Mouse (Mus musculus) adrenal gland (tissue): ENCODE data around the gene Unc119.

Source experiments
- intact Hi-C: fragments of 180-260 bp; cut with DNase I; formaldehyde crosslinking; loops from one replicate; pipeline ENCODE4 v1.15.1; 2025

Unc119 gene

DNA sequence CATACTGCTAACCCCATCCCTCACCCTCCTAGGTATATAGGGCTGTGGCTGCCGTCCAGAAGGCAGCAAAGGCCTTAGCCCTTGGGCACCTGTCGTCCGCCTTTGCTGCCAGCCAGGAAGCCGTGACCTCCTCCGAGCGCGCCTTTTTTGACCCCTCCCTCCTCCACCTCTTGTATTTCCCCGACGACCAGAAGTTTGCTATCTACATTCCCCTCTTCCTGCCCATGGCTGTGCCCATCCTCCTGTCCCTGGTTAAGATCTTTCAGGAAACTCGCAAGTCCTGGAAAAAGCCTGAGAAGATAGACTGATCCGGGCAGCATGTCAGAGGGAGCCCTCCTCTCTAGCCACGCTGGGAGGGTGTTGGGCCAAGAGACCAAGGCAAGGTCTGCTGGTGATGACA is 1.6 kb upstream of the Unc119 start:
- intact Hi-C loops: no loop called here

DNA sequence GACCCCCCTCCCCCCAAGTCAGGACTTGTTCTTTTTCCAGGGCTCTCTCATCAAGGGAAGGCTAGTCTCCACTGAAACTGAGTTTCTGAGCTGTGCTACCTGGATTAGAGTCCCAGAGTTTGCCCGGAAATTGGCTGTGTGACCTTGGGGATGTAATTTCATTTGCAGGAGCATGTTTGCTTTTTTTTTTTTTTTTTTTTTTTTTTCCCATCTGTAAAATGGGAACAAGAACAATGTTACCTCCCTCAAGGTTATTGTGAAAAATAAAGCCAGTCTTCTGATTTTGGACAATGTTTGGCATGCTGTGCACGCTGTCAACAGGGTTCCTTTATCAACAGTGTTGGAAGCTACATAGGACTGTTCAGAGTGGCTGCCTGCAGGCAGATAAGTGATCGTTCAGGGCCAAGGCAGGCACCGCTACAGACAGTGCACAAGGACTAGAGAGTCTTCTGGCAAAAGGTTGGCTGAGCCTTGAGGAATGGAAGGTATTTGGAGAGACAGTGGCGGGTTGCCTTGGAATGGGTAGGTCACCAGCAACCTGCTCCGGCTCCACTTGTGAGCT is 1.1 kb downstream of the Unc119 start:
- intact Hi-C loops: no loop called here

DNA sequence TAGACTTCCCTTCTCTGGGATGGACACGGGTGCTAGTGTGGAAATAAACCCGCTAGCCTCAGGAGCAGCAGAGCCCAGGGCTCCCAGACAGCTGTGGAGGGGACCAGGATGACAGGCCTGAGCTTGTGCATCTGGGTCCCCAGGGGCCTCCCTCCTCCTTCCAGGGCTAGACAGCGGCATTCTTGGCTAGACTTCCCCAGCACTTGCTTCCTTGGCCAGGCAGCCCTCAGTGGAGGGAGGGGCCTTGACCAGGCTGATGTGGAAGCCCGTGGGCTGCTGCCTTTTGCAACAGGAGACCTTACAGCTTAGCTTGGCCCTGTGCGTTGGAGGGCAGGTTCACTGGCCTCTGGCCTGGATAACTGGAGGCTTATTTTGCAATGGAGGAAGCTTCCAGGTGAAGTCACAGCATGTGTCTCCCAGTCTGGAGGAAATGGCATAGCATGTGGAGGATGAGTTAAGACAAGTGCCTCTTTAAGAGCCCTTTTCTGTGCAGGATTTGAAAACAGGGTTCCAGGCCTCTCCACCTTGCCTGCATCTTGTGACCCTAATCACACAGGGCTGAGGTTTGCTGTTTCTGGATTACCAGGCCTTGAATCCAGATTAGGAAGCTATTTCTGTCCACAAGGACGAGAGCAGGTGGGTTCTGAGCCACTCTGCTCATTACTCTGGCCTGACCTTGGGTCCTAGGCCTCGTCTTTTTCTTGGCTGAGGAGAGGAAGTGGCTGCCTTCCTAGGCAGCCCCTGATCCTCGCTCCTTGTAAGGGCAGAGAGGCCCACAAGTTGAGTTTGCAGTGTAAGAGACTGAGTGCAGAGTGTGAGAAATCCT is 1.8 kb downstream of the Unc119 start:
- intact Hi-C loops: loop anchor here (5.0 kb wide), 3 partner anchors 48 to 83 kb away; partner anchors contain the start of gene 2610507B11Rik

DNA sequence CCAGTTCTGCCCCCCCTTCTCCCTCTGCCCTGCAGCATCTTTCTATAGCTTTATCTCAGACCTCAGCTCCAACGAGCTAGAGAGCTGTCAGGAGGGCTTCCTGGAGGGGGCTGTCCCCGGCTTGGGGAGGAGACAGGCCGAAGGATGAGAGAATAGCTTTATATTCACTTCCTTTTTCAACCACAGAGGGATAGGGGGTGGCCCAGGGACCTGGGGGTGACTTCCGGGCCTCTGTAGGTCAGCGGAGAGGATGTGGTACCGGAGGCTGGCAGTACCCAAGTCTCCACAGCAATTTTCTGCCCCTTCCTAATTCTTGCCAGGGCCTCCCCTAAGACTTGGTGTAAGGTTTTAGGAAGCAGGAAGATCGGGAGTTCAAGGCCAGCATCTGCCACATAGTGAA is 2.5 kb downstream of the Unc119 start:
- intact Hi-C loops: loop anchor here (5.0 kb wide), 3 partner anchors 48 to 84 kb away; partner anchors contain the start of gene 2610507B11Rik

DNA sequence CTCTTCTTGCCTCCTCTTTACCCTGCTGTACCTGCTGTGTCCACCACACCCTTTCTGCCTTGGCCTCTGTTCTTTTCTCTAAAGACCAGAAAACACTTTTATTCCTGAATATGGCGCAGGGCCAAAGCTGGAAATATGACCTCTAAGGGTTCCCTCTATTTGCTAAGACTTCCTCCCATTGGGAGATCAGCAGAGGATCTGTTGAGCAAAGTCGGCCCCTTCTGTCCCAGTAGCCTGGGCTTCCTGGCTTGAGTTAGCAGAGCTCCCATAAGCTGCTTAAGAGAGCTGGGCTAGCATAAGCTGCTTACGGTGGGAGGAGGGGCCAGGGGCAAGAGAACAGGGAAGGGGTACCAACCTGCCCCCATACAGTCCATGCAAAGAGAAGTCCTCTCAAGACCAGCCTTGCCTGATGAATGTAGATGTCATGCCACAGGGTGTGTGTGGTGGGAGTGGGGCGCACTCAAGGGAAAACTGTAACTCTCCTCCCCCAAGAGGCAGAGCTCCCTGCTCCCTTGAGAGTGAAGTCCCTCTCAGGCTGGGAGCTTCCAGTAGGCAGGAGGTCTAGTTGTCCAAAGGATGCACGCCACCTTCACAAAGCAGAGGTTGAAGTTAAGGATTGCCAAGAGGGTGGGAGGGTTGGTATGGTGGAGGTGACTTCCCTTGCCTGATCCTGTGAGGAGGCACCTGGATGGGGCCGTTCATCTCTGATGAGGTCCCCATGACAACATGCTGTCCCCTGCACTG is 3.2 kb downstream of the Unc119 start:
- intact Hi-C loops: loop anchor here (5.0 kb wide), 3 partner anchors 49 to 84 kb away; partner anchors contain the start of gene 2610507B11Rik

DNA sequence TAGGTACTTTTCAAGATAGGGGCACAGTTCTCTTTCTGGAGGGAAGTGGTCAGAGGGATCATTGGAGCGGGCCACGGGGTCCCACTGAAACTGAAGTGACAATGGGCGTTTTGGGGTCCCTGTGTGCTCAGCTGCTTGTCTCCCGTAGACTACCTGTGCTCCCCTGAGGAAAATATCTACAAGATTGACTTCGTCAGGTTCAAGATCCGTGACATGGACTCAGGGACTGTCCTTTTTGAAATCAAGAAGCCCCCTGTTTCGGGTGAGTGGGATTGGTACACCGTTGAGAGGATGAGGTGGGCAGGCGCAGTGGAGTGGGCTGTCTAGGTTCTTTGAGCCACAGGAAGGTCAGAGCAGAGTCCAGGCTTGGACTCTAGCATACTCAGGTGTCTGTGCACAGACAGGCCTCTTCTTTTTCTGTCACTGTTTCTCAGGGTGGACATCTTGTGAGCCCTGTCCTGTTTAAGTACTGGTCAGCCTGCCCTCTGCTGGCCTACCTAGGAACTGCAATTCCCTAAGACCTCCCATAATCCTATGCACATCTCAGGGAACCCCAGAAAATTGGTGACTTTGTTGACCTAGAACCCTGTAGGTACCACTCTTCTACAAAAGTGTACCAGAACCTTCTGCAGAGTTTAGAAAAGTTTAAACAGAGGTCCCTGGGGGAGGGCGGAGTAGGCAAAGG is 3.9 kb downstream of the Unc119 start:
- intact Hi-C loops: loop anchor here (5.0 kb wide), 3 partner anchors 50 to 85 kb away; partner anchors contain the start of gene 2610507B11Rik

DNA sequence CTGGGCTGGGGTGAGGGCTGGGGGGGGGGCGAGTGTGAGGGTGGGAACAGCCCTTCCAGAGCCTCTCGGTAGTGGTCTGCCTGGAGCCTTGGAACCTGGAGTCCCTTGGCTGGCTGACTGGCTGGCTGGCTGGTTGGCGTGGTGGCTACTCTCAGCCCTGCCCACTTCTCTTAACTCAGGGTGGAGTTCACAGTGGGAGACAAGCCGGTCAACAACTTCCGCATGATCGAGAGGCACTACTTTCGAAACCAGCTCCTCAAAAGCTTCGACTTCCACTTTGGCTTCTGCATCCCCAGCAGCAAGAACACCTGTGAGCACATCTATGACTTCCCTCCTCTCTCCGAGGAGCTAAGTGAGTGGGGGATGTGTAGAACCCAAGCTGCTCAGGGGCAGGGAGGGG is 4.6 kb downstream of the Unc119 start:
- intact Hi-C loops: loop anchor here (5.0 kb wide), 3 partner anchors 51 to 86 kb away; partner anchors contain the start of gene 2610507B11Rik

DNA sequence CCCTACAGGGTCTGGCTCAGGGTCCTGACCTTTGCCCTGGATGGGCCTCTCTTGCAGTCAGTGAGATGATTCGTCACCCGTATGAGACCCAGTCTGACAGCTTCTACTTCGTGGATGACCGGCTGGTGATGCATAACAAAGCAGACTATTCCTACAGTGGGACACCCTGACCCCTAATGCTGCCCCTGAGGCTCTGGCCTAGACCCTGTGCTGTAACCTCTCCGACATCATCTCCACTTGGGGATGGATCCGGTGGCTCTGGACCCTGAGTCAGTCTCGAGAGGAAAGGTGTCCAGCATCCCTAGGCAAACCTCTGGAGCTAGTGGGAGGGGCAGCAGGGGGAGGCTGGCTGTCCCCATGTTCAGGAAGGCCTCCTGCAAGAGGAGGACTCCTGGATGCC is 5.2 kb downstream of the Unc119 start:
- intact Hi-C loops: loop anchor here (5.0 kb wide), 3 partner anchors 51 to 86 kb away; partner anchors contain the start of gene 2610507B11Rik

DNA sequence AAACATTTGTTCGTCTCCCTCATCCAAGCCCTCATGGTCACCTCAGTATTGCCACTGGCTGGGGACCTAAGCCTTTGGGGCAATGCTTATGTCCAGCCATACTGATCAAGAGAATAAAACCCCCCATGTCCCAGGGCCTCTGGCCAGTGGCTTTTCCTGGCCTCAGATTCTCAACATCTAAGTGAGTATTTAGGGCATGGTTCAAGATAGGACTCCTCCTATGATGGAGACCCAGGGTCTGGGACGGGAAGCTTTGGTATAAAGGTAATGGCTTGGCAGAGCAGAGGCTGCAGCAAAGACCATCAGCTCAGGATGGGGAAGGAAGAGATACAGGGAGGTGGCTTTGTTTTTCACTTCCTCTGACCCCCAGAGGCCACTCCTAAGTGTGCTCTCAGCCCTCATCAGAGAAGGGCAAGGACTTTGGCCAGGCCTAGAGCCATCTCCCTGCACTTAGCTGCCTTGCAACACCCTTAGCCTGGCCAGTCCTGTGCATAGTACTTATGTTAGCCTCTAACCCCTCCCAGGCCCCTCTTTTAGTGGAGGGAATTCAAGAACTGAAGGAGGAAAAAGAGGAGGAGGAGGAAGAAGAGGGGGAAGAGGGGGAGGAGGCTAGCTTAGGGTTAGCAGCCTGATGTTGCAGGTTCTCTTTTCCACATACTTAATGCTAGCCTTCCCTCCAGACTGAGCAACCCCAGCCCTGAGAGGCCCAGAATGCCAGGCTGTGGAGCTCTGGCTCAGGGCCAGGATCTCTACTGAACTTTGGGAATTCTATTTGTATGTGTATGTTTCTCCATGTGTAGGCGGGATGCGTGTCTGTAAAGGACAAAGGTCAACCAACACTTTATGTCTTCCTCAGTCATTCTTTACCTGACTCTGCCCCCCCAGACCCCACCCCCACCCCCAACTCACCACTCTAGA is 6.4 kb downstream of the Unc119 start:
- intact Hi-C loops: loop anchor here (5.0 kb wide), 3 partner anchors 52 to 87 kb away; partner anchors contain the start of gene 2610507B11Rik

DNA sequence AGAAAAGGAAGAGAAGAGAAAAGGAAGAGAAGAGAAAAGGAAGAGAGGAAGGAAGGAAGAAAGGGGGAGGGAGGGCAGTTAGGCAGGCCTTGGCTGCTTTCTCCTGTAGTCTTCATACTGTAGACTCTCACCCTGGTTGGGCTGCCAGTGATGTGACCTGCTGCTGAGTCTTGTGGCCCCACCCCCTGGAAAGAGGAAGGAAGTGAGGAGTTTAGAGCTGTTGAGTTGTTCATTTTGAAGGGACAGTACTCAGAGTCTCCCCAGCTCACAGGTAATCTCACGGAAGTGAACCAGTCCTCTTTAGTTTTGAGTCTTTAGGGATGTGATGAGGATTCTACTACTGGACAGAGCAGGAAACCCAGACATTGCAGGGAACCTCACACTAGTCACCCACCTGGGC is 9.8 kb downstream of the Unc119 start:
- intact Hi-C loops: no loop called here

DNA sequence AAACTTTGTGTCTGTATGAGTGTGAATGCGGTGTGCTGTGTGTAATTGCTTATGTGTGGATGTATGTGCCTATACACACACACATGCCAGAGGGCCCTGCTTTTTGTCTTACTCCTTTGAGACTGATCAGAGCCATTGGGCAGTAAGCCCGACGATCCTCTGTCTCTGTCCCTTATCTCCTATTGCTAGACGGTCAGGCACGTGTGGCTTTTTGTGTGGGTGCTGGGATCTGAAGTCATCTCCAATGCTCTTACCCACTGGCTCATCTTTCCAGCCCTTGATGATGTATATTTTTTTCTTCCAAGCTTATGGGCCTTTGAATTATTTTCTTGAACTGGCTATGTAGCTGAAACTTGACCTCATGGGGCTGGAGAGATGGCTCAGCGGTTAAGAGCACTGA is 11.6 kb downstream of the Unc119 start:
- intact Hi-C loops: loop anchor here (5.0 kb wide), 1 partner anchor 97 kb away; no protein-coding TSS in a partner anchor

DNA sequence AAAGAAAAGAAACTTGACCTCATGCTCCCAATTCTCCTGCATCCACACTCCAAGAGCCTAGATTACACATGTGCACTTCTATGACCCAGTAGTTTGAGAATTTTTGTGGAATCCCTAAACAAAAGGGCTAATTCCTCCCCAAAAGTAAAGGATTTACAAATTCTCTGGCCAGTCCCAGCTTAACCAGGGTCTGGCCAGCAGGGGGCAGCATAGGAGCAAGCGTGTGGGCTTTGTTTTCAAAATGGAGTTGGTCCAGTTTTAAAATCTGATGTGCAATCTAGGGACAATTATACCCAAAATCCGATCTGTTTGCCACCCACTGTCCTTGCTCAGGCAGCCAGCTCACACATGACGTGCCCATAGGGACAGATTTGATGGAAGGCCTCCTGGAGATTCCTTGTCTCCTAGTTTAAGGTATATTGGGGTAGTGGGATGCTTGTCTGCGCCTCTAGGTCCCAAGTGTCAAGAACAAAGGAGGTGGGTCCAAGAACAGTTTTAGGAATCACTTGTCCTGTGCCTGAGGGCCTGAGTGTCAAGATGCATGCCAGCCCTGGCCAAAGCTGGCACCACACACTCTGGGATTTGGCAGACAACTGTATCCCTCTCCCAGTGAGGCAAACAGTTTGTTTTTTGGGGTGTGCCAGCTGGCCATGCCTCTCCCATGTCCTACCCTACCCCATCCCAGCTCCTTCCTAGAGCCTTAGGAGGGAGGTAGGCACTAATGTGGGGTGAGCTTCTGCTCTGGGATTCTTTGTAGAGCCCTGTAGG is 12.4 kb downstream of the Unc119 start:
- intact Hi-C loops: loop anchor here (5.0 kb wide), 1 partner anchor 97 kb away; no protein-coding TSS in a partner anchor

DNA sequence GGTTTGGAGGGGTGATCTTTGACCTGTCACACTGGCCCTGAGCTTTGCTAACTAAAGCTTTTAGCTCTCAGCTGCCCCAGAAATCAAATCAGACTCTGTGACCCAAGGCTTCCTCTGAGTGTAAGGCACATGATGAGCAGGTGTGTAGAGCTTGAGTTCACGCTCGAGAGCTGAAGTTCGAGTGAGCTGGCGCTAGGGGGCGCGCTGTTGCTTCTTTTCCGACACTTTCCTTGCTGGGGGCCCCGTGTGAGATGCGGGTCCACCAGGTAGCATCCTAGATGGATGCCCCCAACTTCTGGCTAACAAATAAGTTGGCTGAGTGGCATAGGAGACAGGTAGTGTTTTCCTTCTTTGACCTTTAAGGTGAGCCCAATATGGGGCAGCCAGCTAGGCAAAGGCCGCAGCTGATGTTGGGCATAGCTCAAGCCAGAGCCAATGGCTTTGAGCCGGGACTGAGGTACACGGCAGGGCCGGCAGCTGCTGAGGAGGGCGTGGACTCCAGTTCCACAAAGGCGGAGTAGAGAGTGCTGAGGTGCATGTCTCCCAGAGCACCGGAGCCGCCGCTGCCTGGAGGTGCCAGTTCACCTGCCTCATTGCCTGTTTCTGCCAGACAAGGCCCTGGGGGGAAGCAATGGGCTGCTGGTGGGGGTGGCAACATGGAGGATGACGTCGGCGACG is 15.2 kb downstream of the Unc119 start:
- intact Hi-C loops: loop anchor here (5.0 kb wide), 1 partner anchor 94 kb away; no protein-coding TSS in a partner anchor

DNA sequence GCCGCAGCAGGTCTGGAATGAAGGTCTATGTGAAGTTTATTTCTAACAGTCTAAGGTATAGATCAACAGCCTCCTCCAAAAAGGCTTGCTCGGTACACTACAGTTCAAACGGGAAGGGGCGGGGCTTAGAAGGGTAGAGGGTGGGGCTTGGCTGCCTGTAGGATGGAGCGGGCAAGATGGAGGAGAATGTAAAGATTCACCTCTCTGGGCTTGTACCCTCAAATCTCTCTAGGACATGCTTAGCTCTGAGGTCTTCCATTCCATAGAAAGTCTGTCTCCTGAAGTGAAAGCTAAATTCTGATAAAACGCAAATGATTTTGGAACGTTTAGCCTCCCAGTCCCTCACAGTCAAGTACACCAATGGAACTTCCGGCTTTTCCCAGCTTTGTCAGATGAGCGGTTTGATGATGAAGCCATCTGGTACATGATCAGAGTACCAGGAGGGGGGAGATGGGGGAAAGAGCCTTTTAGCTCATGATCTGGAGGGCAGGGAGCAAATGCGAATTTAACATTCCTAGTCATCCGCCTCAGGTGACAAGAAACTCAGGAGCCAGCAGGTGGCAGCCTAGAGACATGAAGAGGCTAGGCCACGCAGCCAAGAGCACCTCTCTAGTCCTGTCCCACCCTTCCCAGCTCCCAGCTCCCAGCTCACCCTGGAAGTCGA is 17.0 kb downstream of the Unc119 start:
- intact Hi-C loops: loop anchor here (1.0 kb wide), 1 partner anchor 37 kb away; no protein-coding TSS in a partner anchor

DNA sequence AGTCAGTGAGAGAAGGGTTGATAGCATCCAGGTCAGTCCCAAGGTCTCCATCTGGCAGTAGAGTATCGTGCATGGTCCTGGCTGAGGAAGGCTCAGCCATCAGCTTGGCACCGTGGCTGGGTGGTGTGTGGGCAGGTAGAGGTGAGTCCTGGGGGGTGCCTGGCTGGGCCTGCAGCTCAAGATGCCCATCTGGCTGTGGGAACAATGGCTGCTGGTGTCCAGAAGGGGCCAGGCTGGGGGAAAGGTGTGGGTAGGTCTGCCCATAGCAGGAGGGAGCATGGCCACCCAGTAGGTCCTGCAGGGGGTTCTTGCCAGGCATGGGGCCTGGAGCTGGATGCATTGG is 17.5 kb downstream of the Unc119 start:
- intact Hi-C loops: loop anchor here (1.0 kb wide), 1 partner anchor 37 kb away; no protein-coding TSS in a partner anchor

DNA sequence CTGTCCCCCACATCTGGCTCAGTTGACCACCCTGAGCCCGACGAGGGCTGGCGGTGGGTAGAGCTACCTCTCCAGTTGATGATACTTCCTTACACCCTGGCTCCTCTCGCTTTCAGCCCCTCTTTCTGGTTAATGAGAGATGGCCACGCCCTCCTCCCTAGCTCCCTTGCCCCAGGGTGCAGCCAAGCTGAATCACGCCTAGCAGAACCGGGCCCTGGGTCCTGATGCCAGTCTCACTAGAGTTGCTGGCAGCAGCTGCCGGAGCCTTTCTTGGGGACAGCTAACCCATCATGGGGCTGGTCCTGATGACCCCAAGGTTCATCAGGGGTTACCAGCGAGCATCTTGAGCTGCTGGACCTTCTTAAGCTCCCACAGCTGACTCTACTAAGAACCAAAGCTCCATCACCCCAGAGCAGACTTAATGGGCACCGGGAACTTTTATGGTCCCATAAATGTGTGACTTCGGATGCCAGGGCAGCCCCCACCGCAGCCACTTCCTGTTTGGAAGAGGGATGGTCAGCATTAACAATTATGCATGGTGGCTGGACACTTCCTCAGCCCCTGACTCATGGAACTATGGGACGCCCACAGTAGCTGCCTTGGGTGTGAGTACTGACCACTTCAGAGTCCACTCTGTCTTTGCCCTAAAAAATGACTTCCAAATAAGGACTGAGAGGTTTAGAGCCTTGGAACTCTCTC is 20.2 kb downstream of the Unc119 start:
- intact Hi-C loops: no loop called here

DNA sequence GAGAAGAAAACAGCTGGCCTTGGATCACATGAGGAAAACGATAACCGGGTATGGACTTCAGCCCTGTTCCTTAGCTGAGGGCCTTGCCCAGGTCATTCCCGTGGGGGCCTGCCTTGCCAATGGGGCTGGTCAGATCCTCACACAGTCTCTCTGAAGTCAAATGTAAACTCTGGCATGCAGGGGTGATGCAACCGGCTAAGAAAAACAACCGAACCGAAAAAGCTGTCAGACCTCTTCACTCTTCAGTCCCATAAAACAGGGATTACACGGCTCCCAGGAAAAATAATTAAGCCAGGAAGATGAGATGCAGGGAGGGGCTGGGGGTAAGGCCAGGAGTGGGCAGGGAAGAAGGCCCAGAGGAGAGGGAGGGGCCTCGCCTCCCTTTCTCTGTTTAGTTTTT is 20.8 kb downstream of the Unc119 start:
- intact Hi-C loops: no loop called here
